In the genomic region with DNA sequence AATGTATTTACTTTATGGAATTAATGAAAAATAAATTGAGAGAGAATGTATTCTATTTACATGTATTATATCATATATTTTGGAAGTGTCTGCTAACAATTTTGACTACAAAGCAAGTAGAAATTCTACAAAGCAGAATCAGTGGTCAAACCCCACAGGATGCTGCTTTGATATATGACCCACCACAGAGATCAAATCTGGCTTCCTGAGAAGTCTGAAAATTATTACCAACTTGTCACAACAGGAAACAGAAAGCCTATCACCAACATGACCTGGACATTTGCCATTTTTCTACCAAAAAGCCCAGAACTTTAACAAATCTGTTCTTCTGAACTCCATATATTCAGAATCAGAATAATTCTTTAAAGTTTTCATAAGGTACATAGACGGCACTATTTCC, we compare ENCODE assay signal across 9 mouse cellular contexts. TPM values are rescaled to one million over a fixed set of nuclear protein-coding genes. Genes with fewer than 3 reads are reported as not detected.
DNase-seq lines count a peak whose midpoint lies in the region; ATAC-seq and TF ChIP-seq lines count a peak whose summit lies in the region.
"Had no signal": no experiment of that assay in that cellular context is flagged by ENCODE, and none has a peak within 500 bp of the region (broad histone marks: within the 10 kb centered on the region; RNA-seq: fewer than 3 reads in every experiment).

No protein-coding gene starts in this region.

- WGBS in heart, embryonic 10.5 days, result 28% methylated on average over 1 of the region's 1 CpGs
- 6% methylated on average over 1 of the region's 1 CpGs for WGBS in lung, embryonic 15.5 days
- WGBS in limb, embryonic 14.5 days, result 12% methylated on average over 1 of the region's 1 CpGs
- WGBS in stomach, embryonic 15.5 days, result 19% methylated on average over 1 of the region's 1 CpGs

- TF ChIP-seq POLR2A in limb, embryonic 14.5 days (IDR thresholded peaks at IDR 0.05; ENCODE audit: borderline replicate concordance, extremely low read depth, insufficient read depth, insufficient read length), result no peak

- H3K9ac ChIP-seq in lung, embryonic 15.5 days, result no peak overlapping the region
- no peak overlapping the region for H3K9ac ChIP-seq in limb, embryonic 14.5 days (ENCODE audit: low read depth, low read length, severe bottlenecking)
- no peak overlapping the region for H3K9ac ChIP-seq in stomach, embryonic 15.5 days

- no peak overlapping the region for H3K27ac ChIP-seq in heart, embryonic 10.5 days
- no peak overlapping the region for H3K27ac ChIP-seq in lung, embryonic 15.5 days
- no peak overlapping the region for H3K27ac ChIP-seq in limb, embryonic 14.5 days (replicated peaks; ENCODE audit: low read depth, low read length)
- H3K27ac ChIP-seq in stomach, embryonic 15.5 days, result no peak overlapping the region

- no peak for ATAC-seq in lung, embryonic 15.5 days (ENCODE audit: borderline replicate concordance, extremely low read depth, low FRiP score, low TSS enrichment)
- ATAC-seq in limb, embryonic 14.5 days (ENCODE audit: low FRiP score, low read depth), result no peak
- no peak for ATAC-seq in stomach, embryonic 15.5 days (ENCODE audit: insufficient read depth, low FRiP score, low read depth)

- H3K4me1 ChIP-seq in heart, embryonic 10.5 days, result 0 out of 2 replicates have a peak, but pooled peaks cover 4% of the 10 kb centered on the region
- peaks cover 10% of the 10 kb centered on the region for H3K4me1 ChIP-seq in lung, embryonic 15.5 days
- peaks cover 13% of the 10 kb centered on the region for H3K4me1 ChIP-seq in limb, embryonic 14.5 days (ENCODE audit: control insufficient read depth, insufficient read depth, low read length)
- no peaks in the 10 kb centered on the region for H3K4me1 ChIP-seq in stomach, embryonic 15.5 days

- H3K36me3 ChIP-seq in heart, embryonic 10.5 days, result no peaks in the 10 kb centered on the region
- H3K36me3 ChIP-seq in lung, embryonic 15.5 days, result no peaks in the 10 kb centered on the region
- no peaks in the 10 kb centered on the region for H3K36me3 ChIP-seq in limb, embryonic 14.5 days (ENCODE audit: control insufficient read depth, insufficient read depth, low read length)
- no peaks in the 10 kb centered on the region for H3K36me3 ChIP-seq in stomach, embryonic 15.5 days

- H3K4me3 ChIP-seq in heart, embryonic 10.5 days, result peak overlapping the region; percentile 85
- H3K4me3 ChIP-seq in lung, embryonic 15.5 days, result no peak overlapping the region; the same call in 1 of the 2 replicates
- 0 out of 2 replicates have a peak overlapping the region, but pooled peaks have one; percentile 78 for H3K4me3 ChIP-seq in limb, embryonic 14.5 days (replicated peaks; ENCODE audit: low read length)
- no peak overlapping the region for H3K4me3 ChIP-seq in stomach, embryonic 15.5 days (replicated peaks)

- peak overlapping the region; percentile 77 for H3K4me2 ChIP-seq in lung, embryonic 15.5 days
- peak overlapping the region; percentile 28; the same call in 1 of the 2 replicates for H3K4me2 ChIP-seq in limb, embryonic 14.5 days (replicated peaks; ENCODE audit: low read depth, low read length, severe bottlenecking)
- H3K4me2 ChIP-seq in stomach, embryonic 15.5 days, result peak overlapping the region; percentile 85

- H3K27me3 ChIP-seq in heart, embryonic 10.5 days (ENCODE audit: insufficient read depth, poor library complexity, severe bottlenecking), result no peaks in the 10 kb centered on the region
- peaks cover 6% of the 10 kb centered on the region for H3K27me3 ChIP-seq in lung, embryonic 15.5 days
- H3K27me3 ChIP-seq in limb, embryonic 14.5 days (ENCODE audit: control insufficient read depth, insufficient read depth, low read length), result no peaks in the 10 kb centered on the region
- no peaks in the 10 kb centered on the region for H3K27me3 ChIP-seq in stomach, embryonic 15.5 days (replicated peaks)

- no peak for DNase-seq in heart, embryonic 10.5 days (ENCODE audit: low spot score)
- DNase-seq in heart, adult 18-20 months, result no peak
- DNase-seq in lung, postnatal 36 days, result no peak
- no peak for DNase-seq in limb, embryonic 14.5 days (ENCODE audit: low spot score)
- DNase-seq in gastrocnemius, adult 18-20 months (ENCODE audit: low spot score), result no peak
- no peak for DNase-seq in urinary bladder, postnatal 4 days (ENCODE audit: low spot score in 2 of 2)
- DNase-seq: heart, postnatal 4 days had no signal

- H3K9me3 ChIP-seq in heart, embryonic 10.5 days, result no peaks in the 10 kb centered on the region
- H3K9me3 ChIP-seq in lung, embryonic 15.5 days, result no peaks in the 10 kb centered on the region
- H3K9me3 ChIP-seq in limb, embryonic 14.5 days (ENCODE audit: control insufficient read depth, low read length), result no peaks in the 10 kb centered on the region
- H3K9me3 ChIP-seq in stomach, embryonic 15.5 days, result no peaks in the 10 kb centered on the region

RNA-seq across cellular contexts. Expression of a gene that starts 1.7 kb away (rescaled TPM):
- polyA plus RNA-seq in heart, embryonic 10.5 days (2016; fragmentation: Nextera tagmentation; extraction: Ambion mirVana), result 21.7 and 26.0 TPM in 2 replicates
- 10 to 100 TPM; 31.6 to 32.0 TPM for total RNA-seq in heart, adult 18-20 months (2021)
- polyA plus RNA-seq in lung, embryonic 15.5 days (2015; fragmentation: Nextera tagmentation; extraction: Ambion mirVana), result 16.8 and 20.7 TPM in 2 replicates
- polyA plus RNA-seq in limb, embryonic 14.5 days (2012; rRNA removed), result 10.8 and 10.9 TPM in 2 replicates
- polyA plus RNA-seq in limb, embryonic 14.5 days (2014; fragmentation: Nextera tagmentation; extraction: Ambion mirVana), result 15.2 and 15.3 TPM in 2 replicates
- polyA plus RNA-seq in stomach, embryonic 15.5 days (2015; fragmentation: Nextera tagmentation; extraction: Ambion mirVana), result 28.3 and 29.2 TPM in 2 replicates
- total RNA-seq in gastrocnemius, adult 18-20 months (2021), result 10 to 100 TPM; 34.9 to 35.2 TPM

RNA-seq across cellular contexts. Expression of a gene that starts 11.6 kb away (rescaled TPM):
- 12.8 and 13.7 TPM in 2 replicates for polyA plus RNA-seq in heart, embryonic 10.5 days (2016; fragmentation: Nextera tagmentation; extraction: Ambion mirVana)
- 1 to 10 TPM; 9.5 to 9.6 TPM for total RNA-seq in heart, adult 18-20 months (2021)
- polyA plus RNA-seq in lung, embryonic 15.5 days (2015; fragmentation: Nextera tagmentation; extraction: Ambion mirVana), result 15.9 and 18.0 TPM in 2 replicates
- 8.6 and 10.8 TPM in 2 replicates for polyA plus RNA-seq in limb, embryonic 14.5 days (2012; rRNA removed)
- 21.9 and 23.0 TPM in 2 replicates for polyA plus RNA-seq in limb, embryonic 14.5 days (2014; fragmentation: Nextera tagmentation; extraction: Ambion mirVana)
- 17.2 and 17.8 TPM in 2 replicates for polyA plus RNA-seq in stomach, embryonic 15.5 days (2015; fragmentation: Nextera tagmentation; extraction: Ambion mirVana)
- 1 to 10 TPM; 3.8 to 4.8 TPM for total RNA-seq in gastrocnemius, adult 18-20 months (2021)

Comparison
In these comparisons a context has a peak if more than half of its experiments do, and no peak if none do; other contexts are left out.
1. H3K4me3 ChIP-seq: peak in heart, embryonic 10.5 days (single experiment) and limb, embryonic 14.5 days (single experiment); none in lung, embryonic 15.5 days (single experiment) and stomach, embryonic 15.5 days (single experiment).
2. H3K4me2 ChIP-seq: peak in every context shown above with its lines; median percentile 85 in stomach, embryonic 15.5 days; 77 in lung, embryonic 15.5 days; 28 in limb, embryonic 14.5 days.